Mouse (Mus musculus) forebrain, embryonic 11.5 days (tissue): Measurements from ENCODE around the gene Pkmyt1. TPM values are rescaled to one million over a fixed set of nuclear protein-coding genes. Genes with fewer than 3 reads are reported as not detected.

Source experiments
- ATAC-seq: fragments of 200-750 bp; cut with Nextera tagmentation; replicated peaks from 2 replicates; pipeline ENCODE4 v1.8.0; 2017; ENCODE audit warnings: moderate TSS enrichment; ENCODE audit not compliant: low FRiP score
- DNase-seq: peaks from one replicate; pipeline ENCODE4 v3.0.0-alpha.2; 2017; ENCODE audit warnings: low spot score
- H3K27ac ChIP-seq: fragments of 300-500 bp; sonication (generic); 2 replicates; pipeline ENCODE4 v1.5.1; 2014; ENCODE audit warnings: low read depth, low read length
- H3K27me3 ChIP-seq: fragments of 300-500 bp; sonication (generic); 2 replicates; pipeline ENCODE4 v1.6.1; 2014; ENCODE audit warnings: mild to moderate bottlenecking, low read length, mixed read lengths; ENCODE audit not compliant: control insufficient read depth, insufficient read depth
- H3K36me3 ChIP-seq: fragments of 300-500 bp; sonication (generic); 2 replicates; pipeline ENCODE4 v1.6.1; 2014; ENCODE audit warnings: mild to moderate bottlenecking, low read length, moderate library complexity, mixed read lengths; ENCODE audit not compliant: control insufficient read depth, insufficient read depth
- H3K4me1 ChIP-seq: fragments of 300-500 bp; sonication (generic); replicated peaks from 2 replicates; pipeline ENCODE4 v1.6.1; 2014; ENCODE audit warnings: low read length, mixed read lengths; ENCODE audit not compliant: control insufficient read depth, insufficient read depth
- H3K4me2 ChIP-seq: fragments of 300-500 bp; sonication (generic); 2 replicates; pipeline ENCODE4 v1.6.1; 2014; ENCODE audit warnings: low read depth, mild to moderate bottlenecking, low read length, moderate library complexity, mixed read lengths; ENCODE audit not compliant: severe bottlenecking
- H3K4me3 ChIP-seq: fragments of 300-500 bp; sonication (generic); 2 replicates; pipeline ENCODE4 v1.5.1; 2014; ENCODE audit warnings: low read depth, low read length
- H3K9ac ChIP-seq: fragments of 300-500 bp; sonication (generic); 2 replicates; pipeline ENCODE4 v1.6.1; 2014; ENCODE audit warnings: low read length
- H3K9me3 ChIP-seq: fragments of 300-500 bp; sonication (generic); 2 replicates; pipeline ENCODE4 v1.6.1; 2016; ENCODE audit warnings: low read length, mixed read lengths; ENCODE audit not compliant: control insufficient read depth
- WGBS: fragments of 180-500 bp; shearing (Covaris S2); extraction: QIAGEN DNeasy Blood & Tissue Kit; methylation state at CpG from one replicate; pipeline ENCODE4 v1.1.7; 2014; 5-methylcytosine and 5-hydroxymethylcytosine counted together
- polyA plus RNA-seq: library from polyadenylated mRNA; unstranded; fragments of >200 nt; fragmentation: Nextera tagmentation; extraction: Ambion mirVana; gene quantifications from 2 replicates; pipeline ENCODE4 v1.2.1, GENCODE M21; 2014

The Pkmyt1 gene
- polyA plus RNA-seq, 1 experiment from 2014 or later: 61.3 TPM

- Histone ChIP-seq H3K4me3 (peak overlapping the region; percentile 10; the same call in 1 of the 2 replicates), H3K9ac (no peak overlapping the region), H3K4me1 (peaks cover 7% of the 10 kb centered on the region; the same call in 1 of the 2 replicates), H3K36me3 (no peaks in the 10 kb centered on the region), H3K9me3 (no peaks in the 10 kb centered on the region), H3K4me2 (peak overlapping the region; percentile 18; the same call in 1 of the 2 replicates), H3K27ac (no peak overlapping the region), H3K27me3 (peaks cover 43% of the 10 kb centered on the region)
- 23% methylated on average over 15 of the region's 15 CpGs for WGBS
- peak; percentile 56 for DNase-seq
- ATAC-seq: 0 out of 2 replicates have a peak, but pooled peaks have one; percentile 2
These were observed 42.9 kb upstream of the Pkmyt1 start for GRCm38 (mm10) chr17:23683226-23683625.

DNA sequence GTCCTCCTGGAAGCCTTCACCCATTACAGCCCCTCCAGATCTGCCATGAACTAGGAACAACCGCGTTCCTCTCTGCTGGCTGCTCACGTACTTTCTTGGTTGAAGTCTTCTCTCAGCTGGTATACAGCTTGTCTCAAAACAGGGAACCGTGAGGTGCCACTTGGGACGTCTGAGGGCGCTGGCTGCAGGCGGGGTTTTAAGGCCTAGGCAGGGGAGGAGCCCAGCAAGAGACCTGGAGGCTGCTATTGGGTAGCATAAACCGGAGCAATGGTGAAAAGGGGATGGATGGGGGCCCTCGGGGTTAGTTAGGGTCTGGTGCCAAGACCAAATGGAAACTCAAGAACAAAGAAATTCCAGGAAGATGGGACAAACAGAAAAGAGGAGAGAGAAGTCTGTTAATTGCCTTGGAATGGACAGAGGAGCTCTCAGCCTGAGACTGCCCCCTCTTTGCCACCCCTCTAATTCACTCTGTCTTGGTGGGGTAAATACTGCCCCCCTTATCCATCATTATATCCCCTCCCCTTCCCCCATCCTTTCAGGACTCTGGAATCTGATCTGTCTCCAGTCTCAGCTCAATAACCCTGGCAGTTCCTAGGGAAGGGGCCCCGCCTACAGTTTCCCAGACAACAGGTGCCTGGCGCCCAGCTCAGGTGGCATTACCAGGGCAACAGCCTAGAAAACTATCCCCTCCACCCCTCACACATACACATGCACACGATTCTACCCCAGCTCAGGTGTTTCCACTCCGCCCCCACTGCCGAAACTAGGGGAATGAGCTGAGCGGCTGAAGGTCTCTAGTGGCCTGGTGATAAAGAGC lies 42.1 kb upstream of the Pkmyt1 start, which contains the start of gene Cldn9:
Cldn9 (minus strand) TSS at position 171 of the 817 bp plus-strand sequence.
- H3K4me2 ChIP-seq: peak within 1 kb of the TSS; percentile 18; the same call in 1 of the 2 replicates
- H3K9me3 ChIP-seq: no peaks in the 10 kb centered on the region
- no peaks in the 10 kb centered on the region for H3K36me3 ChIP-seq
- ATAC-seq (peak; percentile 78), DNase-seq (no peak)
- no peak within 1 kb of the TSS for H3K9ac ChIP-seq
- peaks cover 36% of the 10 kb centered on the region for H3K27me3 ChIP-seq
- WGBS: 11% methylated on average over 15 of the region's 15 CpGs
- H3K4me3 ChIP-seq: peak within 1 kb of the TSS; percentile 10; the same call in 1 of the 2 replicates
- H3K27ac ChIP-seq: no peak within 1 kb of the TSS
- H3K4me1 ChIP-seq: peaks cover 7% of the 10 kb centered on the region; the same call in 1 of the 2 replicates

- DNase-seq (no peak), ATAC-seq (no peak)
- Histone ChIP-seq H3K27me3 (peaks cover 16% of the 10 kb centered on the region), H3K9me3 (no peaks in the 10 kb centered on the region), H3K9ac (no peak overlapping the region), H3K4me1 (no peaks in the 10 kb centered on the region; the same call in 1 of the 2 replicates), H3K4me2 (no peak overlapping the region), H3K27ac (no peak overlapping the region), H3K4me3 (no peak overlapping the region), H3K36me3 (no peaks in the 10 kb centered on the region)
- 75% methylated on average over 1 of the region's 1 CpGs for WGBS
These were observed 31.6 kb upstream of the Pkmyt1 start for GRCm38 (mm10) chr17:23694491-23694890.

DNA sequence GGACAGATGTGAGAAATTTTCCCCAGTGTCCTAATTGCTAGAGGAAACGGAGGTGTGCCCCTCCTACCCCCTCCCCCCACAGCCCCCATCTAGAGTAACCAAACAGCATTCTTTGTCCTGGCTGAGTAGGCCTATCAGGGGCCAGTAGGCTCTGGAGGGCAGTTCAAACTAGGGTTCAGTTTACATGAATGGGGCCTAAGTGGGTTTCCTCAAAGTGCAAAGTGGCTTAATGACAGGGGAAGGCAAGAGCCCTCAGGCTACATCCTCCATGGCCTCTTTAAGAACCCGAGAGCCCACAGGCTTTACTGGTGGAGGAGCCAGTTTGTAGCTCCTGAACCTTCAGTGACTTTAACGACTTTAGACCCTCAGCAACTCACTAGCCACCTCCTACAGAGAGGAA lies 30.3 kb upstream of the Pkmyt1 start:
- DNase-seq (no peak), ATAC-seq (no peak)
- 11% methylated on average over 3 of the region's 3 CpGs for WGBS
- no peaks in the 10 kb centered on the region for H3K9me3 ChIP-seq
- peaks cover 27% of the 10 kb centered on the region for H3K27me3 ChIP-seq
- H3K9ac ChIP-seq: no peak overlapping the region
- no peak overlapping the region for H3K4me3 ChIP-seq
- no peak overlapping the region for H3K27ac ChIP-seq
- H3K4me1 ChIP-seq: no peaks in the 10 kb centered on the region; the same call in 1 of the 2 replicates
- H3K36me3 ChIP-seq: no peaks in the 10 kb centered on the region
- no peak overlapping the region for H3K4me2 ChIP-seq

- Histone ChIP-seq H3K36me3 (no peaks in the 10 kb centered on the region), H3K9ac (peak overlapping the region; percentile 46; the same call in 1 of the 2 replicates), H3K4me3 (peak overlapping the region; percentile 62), H3K9me3 (no peaks in the 10 kb centered on the region), H3K27me3 (peaks cover 31% of the 10 kb centered on the region), H3K4me2 (peak overlapping the region; percentile 100), H3K4me1 (no peaks in the 10 kb centered on the region; the same call in 1 of the 2 replicates), H3K27ac (no peak overlapping the region)
- peak; percentile 57 for ATAC-seq
- DNase-seq: peak; percentile 63
- under 1% methylated on average over 96 of the region's 101 CpGs for WGBS
These were observed 26.7 kb upstream of the Pkmyt1 start for GRCm38 (mm10) chr17:23699131-23700077.

GRCm38 (mm10) chr17:23700079-23700478 lies 26.1 kb upstream of the Pkmyt1 start:
- 1% methylated on average over 23 of the region's 28 CpGs for WGBS

GRCm38 (mm10) chr17:23703301-23703700 lies 22.8 kb upstream of the Pkmyt1 start:
- no peak for ATAC-seq
- H3K9me3 ChIP-seq: no peaks in the 10 kb centered on the region
- no peaks in the 10 kb centered on the region for H3K36me3 ChIP-seq
- H3K9ac ChIP-seq: no peak overlapping the region
- no peak overlapping the region for H3K4me3 ChIP-seq
- no peak overlapping the region for H3K27ac ChIP-seq
- H3K4me2 ChIP-seq: no peak overlapping the region
- peaks cover 26% of the 10 kb centered on the region for H3K27me3 ChIP-seq
- no peaks in the 10 kb centered on the region; the same call in 1 of the 2 replicates for H3K4me1 ChIP-seq
- DNase-seq: no peak
- 85% methylated on average over 9 of the region's 9 CpGs for WGBS

More at GRCm38 (mm10) chr17:23700079-23700478, 26.1 kb upstream of the Pkmyt1 start:
- Histone ChIP-seq H3K36me3 (no peaks in the 10 kb centered on the region), H3K9me3 (no peaks in the 10 kb centered on the region), H3K27me3 (peaks cover 31% of the 10 kb centered on the region), H3K4me2 (peak overlapping the region; percentile 100), H3K9ac (peak overlapping the region; percentile 46; the same call in 1 of the 2 replicates), H3K27ac (no peak overlapping the region), H3K4me3 (peak overlapping the region; percentile 62), H3K4me1 (no peaks in the 10 kb centered on the region; the same call in 1 of the 2 replicates)
- ATAC-seq (peak; percentile 94), DNase-seq (peak; percentile 91)

- DNase-seq: no peak
These were observed 21.4 kb upstream of the Pkmyt1 start for GRCm38 (mm10) chr17:23704741-23705140.

More at GRCm38 (mm10) chr17:23704741-23705140, 21.4 kb upstream of the Pkmyt1 start:
- Histone ChIP-seq H3K27me3 (peaks cover 12% of the 10 kb centered on the region), H3K9ac (no peak overlapping the region), H3K4me3 (no peak overlapping the region), H3K9me3 (no peaks in the 10 kb centered on the region), H3K27ac (no peak overlapping the region), H3K4me2 (no peak overlapping the region), H3K36me3 (no peaks in the 10 kb centered on the region), H3K4me1 (no peaks in the 10 kb centered on the region)
- no peak for ATAC-seq
- WGBS: 64% methylated on average over 7 of the region's 7 CpGs
